ENCODE assay signal across 18 mouse cellular contexts in the genomic region with DNA sequence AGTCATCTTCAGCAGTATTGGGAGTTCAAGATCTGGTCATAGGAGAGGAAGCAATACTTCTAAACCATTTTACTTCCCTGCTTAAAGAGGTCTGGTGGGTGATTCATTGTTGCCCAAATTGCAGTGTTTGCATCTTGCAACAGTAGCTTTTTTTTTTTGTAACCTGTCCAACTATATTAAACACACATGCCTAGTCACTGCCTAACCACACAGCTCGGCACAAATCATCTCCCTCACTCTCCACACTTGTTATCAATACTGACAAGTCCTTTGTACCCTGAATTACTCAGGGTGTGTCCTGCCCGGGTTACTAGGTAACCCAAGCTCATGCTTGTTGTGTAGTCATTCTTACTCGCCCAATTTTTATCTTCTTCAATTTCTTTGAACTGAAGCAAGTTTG. TPM values are rescaled to one million over a fixed set of nuclear protein-coding genes. Genes with fewer than 3 reads are reported as not detected.
DNase-seq lines count a peak whose midpoint lies in the region; ATAC-seq and TF ChIP-seq lines count a peak whose summit lies in the region.
"Had no signal": no experiment of that assay in that cellular context is flagged by ENCODE, and none has a peak within 500 bp of the region (broad histone marks: within the 10 kb centered on the region; RNA-seq: fewer than 3 reads in every experiment).

No protein-coding gene starts in this region.

- H3K27ac ChIP-seq in bone marrow macrophage, adult 2 months (ENCODE audit: insufficient read depth, low read depth, low read length): peak overlapping the region; percentile 69
- no peak overlapping the region for H3K27ac ChIP-seq in intestine, postnatal 0 days (ENCODE audit: low read depth, low read length)
- H3K27ac ChIP-seq: embryonic facial prominence, embryonic 10.5 days; forebrain, embryonic 10.5 days; lung, embryonic 15.5 days had no signal

- no peaks in the 10 kb centered on the region for H3K36me3 ChIP-seq in intestine, postnatal 0 days (ENCODE audit: control insufficient read depth, insufficient read depth)
- H3K36me3 ChIP-seq: embryonic facial prominence, embryonic 10.5 days; forebrain, embryonic 10.5 days; heart, embryonic 12.5 days; lung, embryonic 15.5 days had no signal

- no peaks in the 10 kb centered on the region for H3K27me3 ChIP-seq in intestine, postnatal 0 days (replicated peaks; ENCODE audit: control insufficient read depth, insufficient read depth, low read length)
- H3K27me3 ChIP-seq: heart, embryonic 12.5 days; lung, embryonic 15.5 days had no signal

- 33% methylated on average over 3 of the region's 3 CpGs for WGBS in intestine, postnatal 0 days

- peak; percentile 75 for ATAC-seq in intestine, postnatal 0 days
- ATAC-seq in megakaryocyte progenitor cell, adult 5-6 weeks (replicated peaks; ENCODE audit: poor library complexity): peak; percentile 99
- ATAC-seq in activated CD4-positive, CD25-positive, alpha-beta regulatory T cell, adult 4 months: no peak

- no peak overlapping the region for H3K4me3 ChIP-seq in bone marrow macrophage, adult 2 months (ENCODE audit: insufficient read depth, low read length)
- H3K4me3 ChIP-seq in intestine, postnatal 0 days (ENCODE audit: low read depth, low read length): no peak overlapping the region
- H3K4me3 ChIP-seq: embryonic facial prominence, embryonic 10.5 days; forebrain, embryonic 10.5 days; heart, embryonic 12.5 days; lung, embryonic 15.5 days had no signal

- H3K9me3 ChIP-seq in intestine, postnatal 0 days (ENCODE audit: control insufficient read depth): no peaks in the 10 kb centered on the region
- H3K9me3 ChIP-seq: embryonic facial prominence, embryonic 10.5 days; forebrain, embryonic 10.5 days; heart, embryonic 12.5 days; lung, embryonic 15.5 days had no signal

- intact Hi-C loops in left cerebral cortex, postnatal 25 days (cut with DNase I): no loop called here

- TF ChIP-seq CTCF in bone marrow macrophage, adult 2 months (IDR thresholded peaks at IDR 0.05; ENCODE audit: low read depth, low read length): no peak
- no peak for TF ChIP-seq CTCF in intestine, postnatal 0 days (IDR thresholded peaks at IDR 0.05; ENCODE audit: low read depth)

- peaks cover 21% of the 10 kb centered on the region for H3K4me1 ChIP-seq in bone marrow macrophage, adult 2 months (ENCODE audit: control insufficient read depth, insufficient read depth, low read length)
- no peaks in the 10 kb centered on the region for H3K4me1 ChIP-seq in intestine, postnatal 0 days (replicated peaks; ENCODE audit: control insufficient read depth, insufficient read depth, low read length)
- H3K4me1 ChIP-seq: lung, embryonic 15.5 days had no signal

- peak; percentile 28 for DNase-seq in 3134 (ENCODE audit: extremely low read depth, insufficient read length, low spot score)
- no peak for DNase-seq in adrenal gland, postnatal 10 days
- DNase-seq in left cerebral cortex, postnatal 25 days (ENCODE audit: low spot score in 2 of 2): no peak
- no peak for DNase-seq in heart, adult 8-10 months (ENCODE audit: low spot score)
- DNase-seq: adrenal gland, postnatal 25 days; cerebellum, adult 2 months; kidney, adult 11 months; midbrain, embryonic 14.5 days; spleen, adult 18-20 months; thymus, adult 2 months had no signal

- H3K9ac ChIP-seq in intestine, postnatal 0 days (ENCODE audit: low read depth, low read length): no peak overlapping the region
- H3K9ac ChIP-seq: heart, embryonic 12.5 days; lung, embryonic 15.5 days had no signal

- H3K4me2 ChIP-seq in intestine, postnatal 0 days (replicated peaks; ENCODE audit: low read depth): no peak overlapping the region
- H3K4me2 ChIP-seq: heart, embryonic 12.5 days; lung, embryonic 15.5 days had no signal

- no peak for TF ChIP-seq POLR2A in bone marrow macrophage, adult 2 months (IDR thresholded peaks at IDR 0.05; ENCODE audit: borderline replicate concordance, low read depth, low read length)

RNA-seq across cellular contexts. Expression of gene Appbp2, which starts 15.5 kb away (rescaled TPM):
- 14.9 and 15.5 TPM in 2 replicates for polyA plus RNA-seq in bone marrow macrophage, adult 2 months (2012; ENCODE audit: insufficient read depth, insufficient read length, missing spikeins)
- 17.5 and 19.5 TPM in 2 replicates for polyA plus RNA-seq in intestine, postnatal 0 days (2015; fragmentation: Nextera tagmentation; extraction: Ambion mirVana)
- 33.2 and 34.1 TPM in 2 replicates for total RNA-seq in megakaryocyte progenitor cell, adult 5-6 weeks (2015)
- total RNA-seq in megakaryocyte progenitor cell, adult 5-6 weeks (2017): 21.3 and 26.2 TPM in 2 replicates
- polyA plus RNA-seq in activated CD4-positive, CD25-positive, alpha-beta regulatory T cell, adult 4 months (2017; shearing (Covaris generic)): 10 to 100 TPM; 13.4 to 17.3 TPM
- 10 to 100 TPM; 40.5 to 41.1 TPM for total RNA-seq in adrenal gland, postnatal 10 days (2021)
- 10 to 100 TPM; 59.6 to 61.1 TPM for total RNA-seq in left cerebral cortex, postnatal 25 days (2021)
- total RNA-seq in heart, adult 8-10 months (2022): 10 to 100 TPM; 13.9 to 15.4 (median 15.3) TPM
